Mouse (Mus musculus) small intestine, adult 2 months (tissue): ENCODE measurements at regions not wholly inside any gene's neighbourhood (a gene's known extent, or its start where the extent isn't known, plus 50 kb on each side); places are given as distances from the start of the nearest gene placed in this dataset.

ENCODE experiments used
- CTCF ChIP-seq: fragments of 200-500 bp; IDR thresholded peaks from 2 replicates; pipeline ENCODE4 v1.5.1; 2012; ENCODE audit warnings: low read depth, mild to moderate bottlenecking, control low read depth, inconsistent platforms, low read length, moderate library complexity, mixed read lengths; ENCODE audit not compliant: insufficient replicate concordance, insufficient read length; ENCODE audit errors: extremely low read depth
- POLR2A ChIP-seq: fragments of 200-500 bp; IDR thresholded peaks from 2 replicates; pipeline ENCODE4 v1.6.1; 2012; ENCODE audit warnings: low read depth, mild to moderate bottlenecking, control low read depth, inconsistent platforms, low read length, moderate library complexity

DNA sequence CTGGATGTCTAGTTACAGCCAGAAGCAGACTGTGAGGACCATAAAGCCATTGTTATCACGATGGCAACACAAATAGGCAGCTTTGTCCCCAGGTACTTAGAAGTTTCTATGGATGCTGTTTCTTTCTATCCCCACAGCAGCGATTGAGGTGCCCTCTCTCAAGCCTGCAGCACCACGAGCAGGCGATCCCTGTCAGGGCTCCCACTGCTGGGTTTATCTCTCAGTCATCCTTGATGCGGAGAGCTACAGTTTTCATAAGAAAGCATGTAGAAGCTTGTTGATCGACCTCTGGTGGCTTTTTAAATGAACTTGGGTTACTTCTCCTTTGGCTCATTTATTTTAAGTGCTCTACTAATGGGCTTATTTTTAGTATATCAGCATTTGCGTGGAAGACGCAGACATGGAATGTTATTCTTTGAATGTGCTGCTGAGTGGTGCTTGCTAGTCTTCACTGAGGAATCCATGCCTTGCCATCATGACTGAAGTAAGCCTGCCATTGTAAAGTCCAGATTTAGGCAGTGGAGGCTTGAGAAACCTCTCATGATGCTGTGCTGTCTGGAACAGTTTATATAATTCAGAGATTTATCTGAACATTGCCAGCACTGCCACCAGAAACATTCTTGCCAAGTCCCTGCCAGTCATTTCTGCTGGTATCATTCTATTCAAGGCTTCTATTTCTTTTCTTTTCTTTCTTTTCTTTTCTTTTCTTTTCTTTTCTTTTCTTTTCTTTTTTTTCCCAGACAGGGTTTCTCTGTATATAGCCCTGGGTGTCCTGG lies 161.0 kb downstream of the Cxcl12 start:
- TF ChIP-seq POLR2A (no peak), CTCF (no peak)
